Mouse (Mus musculus) midbrain, embryonic 14.5 days (tissue): Measurements from ENCODE around the gene Sgcd. TPM values are rescaled to one million over a fixed set of nuclear protein-coding genes. Genes with fewer than 3 reads are reported as not detected.

ENCODE experiments used
- ATAC-seq: fragments of 200-750 bp; cut with Nextera tagmentation; 2 replicates; pipeline ENCODE4 v1.8.0; 2017; ENCODE audit warnings: moderate number of reproducible peaks, moderate library complexity; ENCODE audit not compliant: low FRiP score, low TSS enrichment
- DNase-seq: peaks from one replicate; pipeline ENCODE4 v3.0.0-alpha.2; 2015
- H3K27ac ChIP-seq: fragments of 300-500 bp; sonication (generic); replicated peaks from 2 replicates; pipeline ENCODE4 v1.5.1; 2014; ENCODE audit warnings: mild to moderate bottlenecking, low read depth, low read length, moderate library complexity
- H3K27me3 ChIP-seq: fragments of 300-500 bp; sonication (generic); 2 replicates; pipeline ENCODE4 v1.6.1; 2014; ENCODE audit warnings: low read length, control low read depth, mixed read lengths; ENCODE audit not compliant: control insufficient read depth, insufficient read depth
- H3K36me3 ChIP-seq: fragments of 300-500 bp; sonication (generic); 2 replicates; pipeline ENCODE4 v1.6.1; 2014; ENCODE audit warnings: low read length, control low read depth; ENCODE audit not compliant: control insufficient read depth, insufficient read depth
- H3K4me1 ChIP-seq: fragments of 300-500 bp; sonication (generic); 2 replicates; pipeline ENCODE4 v1.6.1; 2014; ENCODE audit warnings: mild to moderate bottlenecking, antibody characterized with exemption, low read length, control low read depth; ENCODE audit not compliant: control insufficient read depth, insufficient read depth
- H3K4me2 ChIP-seq: fragments of 300-500 bp; sonication (generic); 2 replicates; pipeline ENCODE4 v1.6.1; 2014; ENCODE audit warnings: mild to moderate bottlenecking, low read length, moderate library complexity
- H3K4me3 ChIP-seq: fragments of 300-500 bp; sonication (generic); replicated peaks from 2 replicates; pipeline ENCODE4 v1.5.1; 2014; ENCODE audit warnings: low read depth, low read length
- H3K9ac ChIP-seq: fragments of 300-500 bp; sonication (generic); replicated peaks from 2 replicates; pipeline ENCODE4 v1.6.1; 2014; ENCODE audit warnings: mild to moderate bottlenecking, low read length, moderate library complexity
- H3K9me3 ChIP-seq: fragments of 300-500 bp; sonication (generic); 2 replicates; pipeline ENCODE4 v1.6.1; 2016; ENCODE audit warnings: low read length, control low read depth, mixed read lengths; ENCODE audit not compliant: control insufficient read depth
- WGBS: fragments of 180-500 bp; shearing (Covaris S2); extraction: QIAGEN DNeasy Blood & Tissue Kit; methylation state at CpG from one replicate; pipeline ENCODE4 v1.1.7; 2014; 5-methylcytosine and 5-hydroxymethylcytosine counted together
- polyA plus RNA-seq: library from polyadenylated mRNA; unstranded; fragments of >200 nt; fragmentation: Nextera tagmentation; extraction: Ambion mirVana; gene quantifications from 2 replicates; pipeline ENCODE4 v1.2.1, GENCODE M21; 2014

Gene Sgcd
- polyA plus RNA-seq, 1 experiment from 2014 or later, result 4.5 TPM

GRCm38 (mm10) chr11:47389327-47389726, 599.4 kb downstream of the Sgcd start:
- ATAC-seq (no peak), DNase-seq (no peak)
- Histone ChIP-seq H3K4me1 (no peaks in the 10 kb centered on the region), H3K4me3 (no peak overlapping the region), H3K9me3 (no peaks in the 10 kb centered on the region), H3K27me3 (no peaks in the 10 kb centered on the region), H3K9ac (no peak overlapping the region), H3K27ac (no peak overlapping the region), H3K36me3 (no peaks in the 10 kb centered on the region), H3K4me2 (no peak overlapping the region)

- H3K4me2 ChIP-seq, result no peak overlapping the region
- H3K4me3 ChIP-seq, result no peak overlapping the region
- H3K9ac ChIP-seq, result no peak overlapping the region
- H3K9me3 ChIP-seq, result no peaks in the 10 kb centered on the region
- DNase-seq (no peak), ATAC-seq (no peak)
- no peaks in the 10 kb centered on the region for H3K27me3 ChIP-seq
- H3K27ac ChIP-seq, result no peak overlapping the region
- H3K36me3 ChIP-seq, result no peaks in the 10 kb centered on the region
- WGBS, result 85% methylated on average over 3 of the region's 3 CpGs
- no peaks in the 10 kb centered on the region for H3K4me1 ChIP-seq
Observed at GRCm38 (mm10) chr11:47387726-47388125, 601.0 kb downstream of the Sgcd start.

GRCm38 (mm10) chr11:47386136-47386535, 602.6 kb downstream of the Sgcd start:
- Histone ChIP-seq H3K27ac (no peak overlapping the region), H3K36me3 (no peaks in the 10 kb centered on the region), H3K4me2 (no peak overlapping the region), H3K9ac (no peak overlapping the region), H3K4me3 (no peak overlapping the region), H3K4me1 (no peaks in the 10 kb centered on the region), H3K27me3 (no peaks in the 10 kb centered on the region), H3K9me3 (no peaks in the 10 kb centered on the region)
- no peak for DNase-seq
- no peak for ATAC-seq

GRCm38 (mm10) chr11:47379630-47379958, 609.2 kb downstream of the Sgcd start:
- Histone ChIP-seq H3K27me3 (no peaks in the 10 kb centered on the region), H3K4me2 (peak overlapping the region; percentile 73), H3K27ac (no peak overlapping the region), H3K9ac (0 out of 2 replicates have a peak overlapping the region, but pooled peaks have one; percentile 62), H3K36me3 (no peaks in the 10 kb centered on the region), H3K4me1 (peaks cover 8% of the 10 kb centered on the region; the same call in 1 of the 2 replicates), H3K9me3 (no peaks in the 10 kb centered on the region), H3K4me3 (peak overlapping the region; percentile 31; the same call in 1 of the 2 replicates)
- ATAC-seq (peak; percentile 15; the same call in 1 of the 2 replicates), DNase-seq (no peak)
- WGBS, result 39% methylated on average over 4 of the region's 4 CpGs

GRCm38 (mm10) chr11:47378843-47379629, 609.7 kb downstream of the Sgcd start:
- peak overlapping the region; percentile 73 for H3K4me2 ChIP-seq
- H3K4me3 ChIP-seq, result peak overlapping the region; percentile 31
- peak overlapping the region; percentile 62 for H3K9ac ChIP-seq
- no peaks in the 10 kb centered on the region for H3K36me3 ChIP-seq
- DNase-seq (peak; percentile 69), ATAC-seq (peak; percentile 76)
- no peak overlapping the region for H3K27ac ChIP-seq
- no peaks in the 10 kb centered on the region for H3K27me3 ChIP-seq
- WGBS, result 7% methylated on average over 25 of the region's 25 CpGs
- H3K4me1 ChIP-seq, result peaks cover 8% of the 10 kb centered on the region; the same call in 1 of the 2 replicates
- no peaks in the 10 kb centered on the region for H3K9me3 ChIP-seq

- Histone ChIP-seq H3K9ac (no peak overlapping the region), H3K9me3 (no peaks in the 10 kb centered on the region), H3K4me1 (peaks cover 8% of the 10 kb centered on the region; the same call in 1 of the 2 replicates), H3K4me3 (no peak overlapping the region), H3K27me3 (no peaks in the 10 kb centered on the region), H3K4me2 (no peak overlapping the region), H3K36me3 (no peaks in the 10 kb centered on the region), H3K27ac (no peak overlapping the region)
- ATAC-seq (no peak), DNase-seq (no peak)
- 78% methylated on average over 6 of the region's 6 CpGs for WGBS
Observed at GRCm38 (mm10) chr11:47377421-47377820, 611.3 kb downstream of the Sgcd start.

GRCm38 (mm10) chr11:47376915-47377314, 611.9 kb downstream of the Sgcd start:
- no peak overlapping the region for H3K4me2 ChIP-seq
- DNase-seq, result no peak
- no peaks in the 10 kb centered on the region for H3K9me3 ChIP-seq
- WGBS, result 80% methylated on average over 1 of the region's 1 CpGs
- H3K9ac ChIP-seq, result no peak overlapping the region
- ATAC-seq, result no peak
- H3K4me3 ChIP-seq, result no peak overlapping the region
- no peaks in the 10 kb centered on the region for H3K27me3 ChIP-seq
- no peak overlapping the region for H3K27ac ChIP-seq
- H3K36me3 ChIP-seq, result no peaks in the 10 kb centered on the region
- H3K4me1 ChIP-seq, result peaks cover 8% of the 10 kb centered on the region; the same call in 1 of the 2 replicates

- Histone ChIP-seq H3K9ac (no peak overlapping the region), H3K4me1 (no peaks in the 10 kb centered on the region), H3K27ac (no peak overlapping the region), H3K27me3 (no peaks in the 10 kb centered on the region), H3K4me2 (no peak overlapping the region), H3K36me3 (no peaks in the 10 kb centered on the region), H3K9me3 (no peaks in the 10 kb centered on the region), H3K4me3 (no peak overlapping the region)
- no peak for DNase-seq
- WGBS, result 87% methylated on average over 2 of the region's 2 CpGs
- ATAC-seq, result no peak
Observed at GRCm38 (mm10) chr11:47371616-47372015, 617.2 kb downstream of the Sgcd start.

GRCm38 (mm10) chr11:47351585-47351984, 637.2 kb downstream of the Sgcd start:
- no peak overlapping the region for H3K9ac ChIP-seq
- 82% methylated on average over 2 of the region's 2 CpGs for WGBS
- DNase-seq (no peak), ATAC-seq (no peak)
- H3K36me3 ChIP-seq, result no peaks in the 10 kb centered on the region
- no peaks in the 10 kb centered on the region for H3K4me1 ChIP-seq
- no peaks in the 10 kb centered on the region for H3K27me3 ChIP-seq
- no peak overlapping the region for H3K27ac ChIP-seq
- H3K4me2 ChIP-seq, result no peak overlapping the region
- H3K9me3 ChIP-seq, result no peaks in the 10 kb centered on the region
- H3K4me3 ChIP-seq, result no peak overlapping the region
